Mouse (Mus musculus): ENCODE measurements at regions not wholly inside any gene's neighbourhood (a gene's known extent, or its start where the extent isn't known, plus 50 kb on each side); places are given as distances from the start of the nearest gene placed in this dataset.
"Not testable (repeated sequence)": the region's sequence is repeated elsewhere in the genome, so short reads cannot be mapped to it uniquely, and the experiment has no call there.

DNA sequence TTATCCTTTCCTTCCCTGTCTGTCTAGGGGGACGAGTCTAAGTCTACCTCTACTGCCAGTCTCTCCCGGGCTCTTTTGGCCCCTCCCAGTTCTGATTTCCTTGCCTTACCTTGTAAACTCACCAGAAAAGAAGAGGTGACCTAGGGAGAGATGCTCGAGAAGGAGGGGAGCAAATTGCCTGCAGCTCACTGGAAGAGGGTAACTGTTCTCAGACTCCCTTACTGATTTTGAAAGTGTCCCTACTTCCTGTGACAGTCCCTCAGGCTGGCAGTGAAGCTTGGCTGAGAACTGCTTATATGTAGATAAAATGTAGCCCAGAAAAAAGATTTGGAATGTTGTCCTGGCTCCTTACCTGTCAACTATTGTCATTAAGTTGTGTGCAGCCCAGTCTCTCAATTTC lies 180.6 kb upstream of the Tab2 start:
- no peaks in the 10 kb centered on the region for H3K36me3 ChIP-seq (ENCODE audit: control insufficient read depth, insufficient read depth, low read length, poor library complexity, severe bottlenecking)
- H3K27me3 ChIP-seq (ENCODE audit: control insufficient read depth, insufficient read depth, low read length, poor library complexity, severe bottlenecking): no peaks in the 10 kb centered on the region
- DNase-seq (ENCODE audit: low read depth, low spot score): no peak

DNA sequence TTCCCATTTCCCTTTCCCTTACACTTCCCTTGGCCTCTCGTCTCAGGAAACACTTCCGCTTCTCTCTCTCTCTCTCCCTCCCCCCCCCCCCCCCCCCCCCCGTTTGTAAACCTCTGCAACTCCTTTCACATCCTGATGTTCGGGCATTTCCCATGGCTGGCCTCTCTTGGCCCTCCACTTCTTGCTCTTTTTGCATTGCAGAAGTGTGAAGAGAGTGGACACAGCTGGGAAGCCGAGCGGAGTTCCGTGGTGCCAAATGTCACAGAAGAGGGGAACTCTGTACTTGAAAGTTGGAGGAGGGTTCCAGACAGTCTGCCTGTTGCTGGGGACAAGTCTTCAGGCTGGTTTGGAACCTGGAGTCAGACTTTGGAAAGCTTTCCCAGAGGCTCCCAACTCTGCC lies 179.2 kb upstream of the Tab2 start:
- Histone ChIP-seq H3K27me3 (ENCODE audit: control insufficient read depth, insufficient read depth, low read length, poor library complexity, severe bottlenecking) (no peaks in the 10 kb centered on the region), H3K36me3 (ENCODE audit: control insufficient read depth, insufficient read depth, low read length, poor library complexity, severe bottlenecking) (no peaks in the 10 kb centered on the region)
- no peak for DNase-seq (ENCODE audit: low read depth, low spot score)

DNA sequence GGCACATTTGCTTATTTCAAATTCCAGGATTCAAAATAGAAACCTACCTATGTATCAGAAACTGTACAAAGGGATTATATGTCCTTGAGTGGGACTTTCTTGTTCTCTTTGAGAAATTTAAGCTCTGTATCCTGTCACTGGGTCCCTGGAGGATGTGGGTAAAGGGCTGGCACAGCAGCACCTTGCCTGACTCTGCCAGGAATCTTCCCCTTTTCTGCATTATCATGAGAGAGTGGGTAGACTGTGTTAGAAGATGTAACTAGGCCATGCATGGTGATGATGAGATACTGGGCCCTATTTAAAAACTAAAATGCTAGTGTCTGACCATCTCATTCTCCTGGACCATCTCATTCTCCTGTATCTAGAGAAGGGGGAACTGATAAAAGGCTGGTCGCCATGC lies 178.4 kb upstream of the Tab2 start:
- DNase-seq (ENCODE audit: low read depth, low spot score): no peak
- Histone ChIP-seq H3K36me3 (ENCODE audit: control insufficient read depth, insufficient read depth, low read length, poor library complexity, severe bottlenecking) (no peaks in the 10 kb centered on the region), H3K27me3 (ENCODE audit: control insufficient read depth, insufficient read depth, low read length, poor library complexity, severe bottlenecking) (no peaks in the 10 kb centered on the region)

- no peak for DNase-seq (ENCODE audit: low read depth, low spot score)
- no peaks in the 10 kb centered on the region for H3K36me3 ChIP-seq (ENCODE audit: control insufficient read depth, insufficient read depth, low read length, poor library complexity, severe bottlenecking)
Measured at GRCm38 (mm10) chr10:8133451-8133952, 177.5 kb upstream of the Tab2 start.

GRCm38 (mm10) chr10:8132795-8133194 lies 176.8 kb upstream of the Tab2 start:
- DNase-seq (ENCODE audit: low read depth, low spot score): no peak
- Histone ChIP-seq H3K36me3 (ENCODE audit: control insufficient read depth, insufficient read depth, low read length, poor library complexity, severe bottlenecking) (no peaks in the 10 kb centered on the region), H3K27me3 (ENCODE audit: control insufficient read depth, insufficient read depth, low read length, poor library complexity, severe bottlenecking) (no peaks in the 10 kb centered on the region)

More at GRCm38 (mm10) chr10:8133451-8133952, 177.5 kb upstream of the Tab2 start:
- no peaks in the 10 kb centered on the region for H3K27me3 ChIP-seq (ENCODE audit: control insufficient read depth, insufficient read depth, low read length, poor library complexity, severe bottlenecking)

GRCm38 (mm10) chr10:8130472-8131241 lies 174.6 kb upstream of the Tab2 start:
- no peaks in the 10 kb centered on the region for H3K36me3 ChIP-seq (ENCODE audit: control insufficient read depth, insufficient read depth, low read length, poor library complexity, severe bottlenecking)
- no peak for DNase-seq (ENCODE audit: low read depth, low spot score)

GRCm38 (mm10) chr10:8130057-8130456 lies 174.0 kb upstream of the Tab2 start:
- Histone ChIP-seq H3K36me3 (ENCODE audit: control insufficient read depth, insufficient read depth, low read length, poor library complexity, severe bottlenecking) (no peaks in the 10 kb centered on the region), H3K27me3 (ENCODE audit: control insufficient read depth, insufficient read depth, low read length, poor library complexity, severe bottlenecking) (no peaks in the 10 kb centered on the region)
- DNase-seq (ENCODE audit: low read depth, low spot score): no peak

More at GRCm38 (mm10) chr10:8130472-8131241, 174.6 kb upstream of the Tab2 start:
- no peaks in the 10 kb centered on the region for H3K27me3 ChIP-seq (ENCODE audit: control insufficient read depth, insufficient read depth, low read length, poor library complexity, severe bottlenecking)

DNA sequence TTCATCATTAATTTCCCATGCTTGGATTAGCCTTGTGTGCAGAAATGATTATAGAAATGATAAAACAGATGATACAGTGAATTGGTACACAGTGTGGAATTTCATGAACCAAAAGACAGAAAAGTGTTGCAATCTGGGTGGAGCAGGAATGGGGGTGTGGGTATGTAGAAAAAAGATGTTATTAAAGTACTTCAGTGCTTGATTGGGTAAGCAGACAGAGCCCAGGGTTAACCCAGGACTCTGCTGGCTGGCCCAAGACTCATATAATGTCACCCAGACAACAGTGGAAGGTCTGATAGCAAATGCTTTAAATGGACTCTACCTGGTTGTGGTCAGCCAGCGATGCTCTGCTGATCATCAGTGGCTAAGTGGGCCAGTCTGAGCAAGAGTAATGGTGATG lies 168.1 kb upstream of the Tab2 start:
- DNase-seq (ENCODE audit: low read depth, low spot score): no peak
- no peaks in the 10 kb centered on the region for H3K27me3 ChIP-seq (ENCODE audit: control insufficient read depth, insufficient read depth, low read length, poor library complexity, severe bottlenecking)
- H3K36me3 ChIP-seq (ENCODE audit: control insufficient read depth, insufficient read depth, low read length, poor library complexity, severe bottlenecking): no peaks in the 10 kb centered on the region

GRCm38 (mm10) chr10:8121895-8122294 lies 165.9 kb upstream of the Tab2 start:
- H3K27me3 ChIP-seq (ENCODE audit: control insufficient read depth, insufficient read depth, low read length, poor library complexity, severe bottlenecking): no peaks in the 10 kb centered on the region
- no peak for DNase-seq (ENCODE audit: low read depth, low spot score)
- H3K36me3 ChIP-seq (ENCODE audit: control insufficient read depth, insufficient read depth, low read length, poor library complexity, severe bottlenecking): no peaks in the 10 kb centered on the region

DNA sequence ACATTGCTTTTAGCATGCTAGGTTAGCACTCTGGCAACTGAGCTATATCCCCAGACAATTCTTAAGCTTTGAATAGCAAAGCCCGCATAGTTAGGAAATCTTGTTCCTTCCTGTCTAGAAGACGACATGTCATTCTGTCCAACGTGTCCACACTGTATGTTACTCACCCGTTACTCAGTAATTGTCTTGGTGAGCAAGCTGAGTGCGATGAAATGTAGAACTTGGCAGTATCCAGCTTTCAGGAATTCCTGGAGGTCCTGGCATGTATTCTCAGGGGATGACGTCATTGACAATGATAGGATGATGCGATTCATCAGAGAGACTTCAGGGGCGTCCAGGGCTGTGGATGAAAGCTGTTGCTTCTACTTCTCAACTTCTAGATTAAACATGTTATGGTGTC lies 160.8 kb upstream of the Tab2 start:
- H3K36me3 ChIP-seq (ENCODE audit: control insufficient read depth, insufficient read depth, low read length, poor library complexity, severe bottlenecking): no peaks in the 10 kb centered on the region
- no peak for DNase-seq (ENCODE audit: low read depth, low spot score)
- H3K27me3 ChIP-seq (ENCODE audit: control insufficient read depth, insufficient read depth, low read length, poor library complexity, severe bottlenecking): no peaks in the 10 kb centered on the region

GRCm38 (mm10) chr10:8114932-8115331 lies 158.9 kb upstream of the Tab2 start:
- DNase-seq (ENCODE audit: low read depth, low spot score); H3K36me3 ChIP-seq (ENCODE audit: control insufficient read depth, insufficient read depth, low read length, poor library complexity, severe bottlenecking); H3K27me3 ChIP-seq (ENCODE audit: control insufficient read depth, insufficient read depth, low read length, poor library complexity, severe bottlenecking): not testable (repeated sequence)

GRCm38 (mm10) chr10:8114530-8114929 lies 158.5 kb upstream of the Tab2 start:
- H3K27me3 ChIP-seq (ENCODE audit: control insufficient read depth, insufficient read depth, low read length, poor library complexity, severe bottlenecking): no peaks in the 10 kb centered on the region
- DNase-seq (ENCODE audit: low read depth, low spot score): no peak
- no peaks in the 10 kb centered on the region for H3K36me3 ChIP-seq (ENCODE audit: control insufficient read depth, insufficient read depth, low read length, poor library complexity, severe bottlenecking)

- no peaks in the 10 kb centered on the region for H3K36me3 ChIP-seq (ENCODE audit: control insufficient read depth, insufficient read depth, low read length, poor library complexity, severe bottlenecking)
- no peaks in the 10 kb centered on the region for H3K27me3 ChIP-seq (ENCODE audit: control insufficient read depth, insufficient read depth, low read length, poor library complexity, severe bottlenecking)
- DNase-seq (ENCODE audit: low read depth, low spot score): no peak
Measured at GRCm38 (mm10) chr10:8100489-8100888, 144.5 kb upstream of the Tab2 start.

GRCm38 (mm10) chr10:8095924-8096323 lies 139.9 kb upstream of the Tab2 start:
- no peaks in the 10 kb centered on the region for H3K36me3 ChIP-seq (ENCODE audit: control insufficient read depth, insufficient read depth, low read length, poor library complexity, severe bottlenecking)
- DNase-seq (ENCODE audit: low read depth, low spot score): no peak
- H3K27me3 ChIP-seq (ENCODE audit: control insufficient read depth, insufficient read depth, low read length, poor library complexity, severe bottlenecking): no peaks in the 10 kb centered on the region

DNA sequence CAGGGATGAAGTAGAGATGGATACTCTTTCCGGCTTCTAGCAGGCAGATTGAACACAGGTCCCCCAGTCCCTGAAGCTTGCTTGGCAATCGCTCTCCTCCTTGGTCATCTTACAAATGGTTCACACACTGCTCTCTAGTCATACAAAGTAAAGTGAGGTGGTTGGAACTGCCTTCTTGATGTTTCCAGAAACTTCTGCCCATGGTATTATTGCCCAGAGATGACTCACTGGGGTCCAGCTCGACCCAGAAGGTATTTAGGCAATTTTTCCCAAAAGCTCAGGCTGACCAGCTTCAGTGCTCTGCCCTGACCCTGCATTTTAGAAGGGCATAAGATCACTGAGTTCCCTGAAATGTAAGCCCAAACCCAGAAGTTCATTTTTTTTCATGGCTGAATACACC lies 139.2 kb upstream of the Tab2 start:
- Histone ChIP-seq H3K36me3 (ENCODE audit: control insufficient read depth, insufficient read depth, low read length, poor library complexity, severe bottlenecking) (no peaks in the 10 kb centered on the region), H3K27me3 (ENCODE audit: control insufficient read depth, insufficient read depth, low read length, poor library complexity, severe bottlenecking) (no peaks in the 10 kb centered on the region)
- no peak for DNase-seq (ENCODE audit: low read depth, low spot score)

All from splenic B cell, adult 2 months (primary cell).